Mouse (Mus musculus) embryonic stem cell, embryonic (primary cell): ENCODE measurements around the gene Ell2.

Experiments
- CTCF ChIA-PET, 4 experiments: fragments of 300-600 bp in 2 of 4; fragments of 350-600 bp in 2 of 4; sonication (Branson Sonifier 250); formaldehyde crosslinking; loops; one replicate each; lab custom pipeline; 2022; ENCODE audit warnings: inconsistent platforms in 2 of 4; lab: Charles Lee
- POLR2A ChIA-PET, 4 experiments: fragments of 300-600 bp in 2 of 4; fragments of 350-600 bp in 2 of 4; sonication (Branson Sonifier 250); formaldehyde crosslinking; loops; one replicate each; lab custom pipeline; 2022; ENCODE audit warnings: antibody characterized with exemption in 4 of 4, inconsistent platforms in 1 of 4; lab: Charles Lee

Ell2 gene

DNA sequence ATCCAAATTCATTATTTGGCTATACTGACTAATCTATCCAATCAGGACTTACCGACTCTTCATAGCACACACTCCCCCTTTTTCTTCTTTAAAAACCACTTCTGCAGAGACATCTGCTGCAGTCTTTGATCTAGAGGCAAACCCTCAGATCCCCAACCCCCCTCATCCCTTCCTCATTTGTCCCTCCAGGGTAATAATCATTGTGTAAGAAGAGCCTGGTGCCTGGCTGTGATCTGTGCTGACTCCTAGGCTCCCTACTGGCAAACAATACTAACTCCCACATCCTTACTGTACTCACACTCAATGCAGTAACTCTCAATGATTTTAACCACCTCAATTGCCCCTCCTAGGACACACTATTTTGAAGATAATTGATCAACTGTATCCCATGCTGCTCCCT lies 103.4 kb downstream of the Ell2 start:
- ChIA-PET CTCF (interaction anchor here in 1 of 4 experiments (1.1 kb wide), 1 partner anchor 12 kb away, joined by 5 read pairs; no protein-coding TSS in a partner anchor), POLR2A (no interaction called here)

DNA sequence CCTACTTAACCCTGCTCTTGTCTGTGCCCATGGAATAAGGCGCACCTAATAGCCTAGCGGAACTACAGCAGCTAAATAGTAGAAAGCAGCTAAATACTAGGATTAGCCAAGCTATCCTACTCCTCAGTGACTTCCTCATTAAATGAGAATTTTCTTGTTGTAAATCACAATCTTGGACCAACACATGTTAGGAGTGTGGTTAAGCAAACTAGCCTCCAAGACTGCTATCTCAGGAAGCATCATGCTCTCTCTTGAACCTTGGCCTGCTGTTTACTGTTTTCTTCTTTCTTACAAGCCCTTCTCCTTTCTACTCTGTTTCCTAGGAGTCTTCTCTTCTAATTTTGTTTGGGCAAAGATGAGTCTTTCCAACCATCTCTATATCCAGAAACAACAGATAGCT lies 110.6 kb downstream of the Ell2 start:
- ChIA-PET POLR2A (no interaction called here), CTCF (no interaction called here)

DNA sequence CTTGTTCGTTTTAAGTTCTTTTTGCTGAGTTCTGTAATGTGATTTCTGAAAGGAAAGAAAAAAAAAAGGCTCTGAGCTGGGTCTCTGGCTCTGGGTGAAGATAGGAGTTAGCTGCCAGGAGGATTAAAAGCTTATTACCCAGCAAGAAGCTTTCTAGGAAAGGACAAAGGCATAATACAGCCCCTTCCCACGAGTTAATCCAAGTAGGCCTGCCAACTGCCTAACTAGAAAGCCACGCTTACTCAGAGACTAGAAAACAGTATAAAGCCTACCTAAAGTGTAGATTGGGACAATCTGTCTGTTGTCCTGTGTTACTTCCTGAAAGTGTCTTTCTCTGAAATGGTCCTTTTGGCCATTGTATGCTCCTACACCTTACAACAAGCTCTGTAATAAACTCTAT lies 111.9 kb downstream of the Ell2 start:
- POLR2A ChIA-PET = interaction anchor here in 1 of 4 experiments (0.8 kb wide), 1 partner anchor 25 kb away, joined by 3 read pairs; no protein-coding TSS in a partner anchor
- CTCF ChIA-PET = no interaction called here

DNA sequence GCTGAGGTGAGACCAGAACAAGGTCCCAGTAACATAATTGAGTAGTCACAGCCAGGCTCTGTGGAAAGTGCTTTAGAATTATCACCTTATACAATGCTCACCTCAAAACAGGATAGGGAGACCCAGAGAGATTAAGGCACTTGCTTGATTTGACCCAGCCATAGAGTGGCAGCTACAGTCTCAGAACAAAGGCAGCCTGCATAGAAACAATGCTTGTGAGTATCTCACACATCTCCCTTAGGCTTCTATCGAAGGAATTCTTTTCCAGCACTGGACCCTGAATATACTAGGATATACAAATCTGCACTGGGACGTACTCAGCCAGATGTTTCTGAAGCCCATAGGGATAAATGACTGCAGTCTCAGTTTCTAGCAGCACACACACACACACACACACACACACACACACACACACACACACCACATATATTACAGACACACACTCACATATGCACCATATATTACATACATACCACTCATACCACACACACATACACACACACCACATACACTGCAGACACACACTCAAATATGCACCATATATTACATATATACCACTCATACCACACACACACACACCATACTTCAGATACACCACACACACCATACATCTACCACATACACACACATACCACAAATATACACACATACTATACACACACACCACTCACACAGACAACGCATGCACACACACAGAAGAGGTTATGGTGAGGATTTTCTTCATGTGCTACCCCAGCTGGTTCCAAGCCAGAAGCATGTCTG lies 112.6 kb downstream of the Ell2 start:
- POLR2A ChIA-PET = interaction anchor here in 1 of 4 experiments (0.8 kb wide), 1 partner anchor 25 kb away, joined by 3 read pairs; no protein-coding TSS in a partner anchor
- CTCF ChIA-PET = no interaction called here

DNA sequence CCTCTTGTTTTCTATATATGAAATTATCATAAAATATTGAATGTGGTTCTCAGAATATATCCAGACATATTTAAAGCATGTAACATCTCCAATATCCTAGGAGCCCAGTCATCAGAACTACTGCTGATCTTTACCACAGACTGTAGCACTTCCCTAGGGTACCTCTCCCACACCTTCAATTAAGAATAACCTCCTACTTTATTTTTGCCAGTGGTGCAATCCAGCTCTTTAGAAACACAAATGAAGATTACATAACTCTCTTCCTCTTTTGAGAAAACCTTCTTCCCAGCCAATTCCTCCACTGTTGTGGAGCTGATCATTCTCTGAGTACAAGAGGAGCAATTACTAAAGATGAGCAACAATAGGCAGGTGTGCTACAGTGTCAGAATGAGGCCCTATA lies 113.3 kb downstream of the Ell2 start:
- POLR2A ChIA-PET = no interaction called here
- CTCF ChIA-PET = interaction anchor here in 1 of 4 experiments (0.6 kb wide), 1 partner anchor 25 kb away, joined by 3 read pairs; no protein-coding TSS in a partner anchor
